Mouse (Mus musculus) myocyte (in vitro differentiated cells): ENCODE data around the gene Gm44596.

ENCODE experiments used
- CEBPB ChIP-seq: IDR thresholded peaks from 2 replicates; pipeline ENCODE4 v1.6.1; 2011; ENCODE audit warnings: mild to moderate bottlenecking, moderate library complexity; ENCODE audit not compliant: poor library complexity, insufficient read depth, severe bottlenecking
- E2F4 ChIP-seq: IDR thresholded peaks from one replicate; pipeline ENCODE4 v1.6.1; 2011; ENCODE audit warnings: mild to moderate bottlenecking, control low read depth, moderate library complexity; ENCODE audit not compliant: insufficient read depth
- MAX ChIP-seq: IDR thresholded peaks from one replicate; pipeline ENCODE4 v1.6.1; 2011; ENCODE audit warnings: low read depth, mild to moderate bottlenecking, control low read depth
- MYOD1 ChIP-seq, 3 experiments: IDR thresholded peaks; one replicate each; pipeline ENCODE4 v1.6.1; 2011; ENCODE audit warnings: control low read depth in 2 of 3, low read depth in 2 of 3, mild to moderate bottlenecking in 2 of 3, moderate library complexity in 1 of 3; ENCODE audit not compliant: insufficient read length in 2 of 3, control insufficient read depth in 1 of 3
- MYOG ChIP-seq, 3 experiments: IDR thresholded peaks; one replicate each; pipeline ENCODE4 v1.6.1; 2011; ENCODE audit warnings: control low read depth in 2 of 3, low read depth in 2 of 3, mild to moderate bottlenecking in 2 of 3; ENCODE audit not compliant: insufficient read length in 2 of 3, control insufficient read depth in 1 of 3, insufficient read depth in 1 of 3
- POLR2A ChIP-seq: IDR thresholded peaks from one replicate; pipeline ENCODE4 v1.6.1; 2011; ENCODE audit warnings: low read depth, mild to moderate bottlenecking, control low read depth, moderate library complexity; ENCODE audit not compliant: insufficient read length
- POLR2AphosphoS2 ChIP-seq: IDR thresholded peaks from one replicate; pipeline ENCODE4 v1.6.1; 2011; ENCODE audit warnings: low read depth, control low read depth; ENCODE audit not compliant: insufficient read length
- REST ChIP-seq: IDR thresholded peaks from one replicate; pipeline ENCODE4 v1.6.1; 2011; ENCODE audit warnings: mild to moderate bottlenecking, control low read depth, moderate library complexity; ENCODE audit not compliant: insufficient read depth, insufficient read length
- SRF ChIP-seq: IDR thresholded peaks from one replicate; pipeline ENCODE4 v1.6.1; 2011; ENCODE audit warnings: low read depth; ENCODE audit not compliant: control insufficient read depth, insufficient read length
- TCF12 ChIP-seq: IDR thresholded peaks from one replicate; pipeline ENCODE4 v1.6.1; 2011; ENCODE audit warnings: mild to moderate bottlenecking, control low read depth; ENCODE audit not compliant: poor library complexity, insufficient read depth, severe bottlenecking
- TCF3 ChIP-seq: IDR thresholded peaks from one replicate; pipeline ENCODE4 v1.6.1; 2011; ENCODE audit warnings: low read depth, control low read depth; ENCODE audit not compliant: insufficient read length
- USF1 ChIP-seq: IDR thresholded peaks from one replicate; pipeline ENCODE4 v1.6.1; 2011; ENCODE audit warnings: low read depth, mild to moderate bottlenecking, control low read depth, moderate library complexity

GRCm38 (mm10) chr6:128358999-128359398 is 16.3 kb upstream of the Gm44596 start:
- TF ChIP-seq USF1: no peak
- TF ChIP-seq POLR2A: no peak
- no peak for TF ChIP-seq MAX
- TF ChIP-seq POLR2AphosphoS2: no peak
- no peak for TF ChIP-seq REST
- TF ChIP-seq E2F4: no peak
- TF ChIP-seq CEBPB: no peak
- TF ChIP-seq TCF12: no peak
- TF ChIP-seq SRF: no peak
- TF ChIP-seq MYOD1 (IDR thresholded peaks at IDR 0.05; ENCODE audit: control insufficient read depth in 1 of 3, insufficient read length in 2 of 3, low read depth in 2 of 3): no peak
- no peak for TF ChIP-seq MYOG (IDR thresholded peaks at IDR 0.05; ENCODE audit: control insufficient read depth in 1 of 3, insufficient read depth in 1 of 3, insufficient read length in 2 of 3, low read depth in 2 of 3)
- TF ChIP-seq TCF3: no peak
